Mouse (Mus musculus) cerebral cortex, adult 2 months (tissue): ENCODE results near the gene Cacnb3.

Experiments
- WGBS: fragments of 180-500 bp; shearing (Covaris S2); methylation state at CpG from one replicate; pipeline ENCODE4 v1.1.7; 2018; 5-methylcytosine and 5-hydroxymethylcytosine counted together

The Cacnb3 gene

DNA sequence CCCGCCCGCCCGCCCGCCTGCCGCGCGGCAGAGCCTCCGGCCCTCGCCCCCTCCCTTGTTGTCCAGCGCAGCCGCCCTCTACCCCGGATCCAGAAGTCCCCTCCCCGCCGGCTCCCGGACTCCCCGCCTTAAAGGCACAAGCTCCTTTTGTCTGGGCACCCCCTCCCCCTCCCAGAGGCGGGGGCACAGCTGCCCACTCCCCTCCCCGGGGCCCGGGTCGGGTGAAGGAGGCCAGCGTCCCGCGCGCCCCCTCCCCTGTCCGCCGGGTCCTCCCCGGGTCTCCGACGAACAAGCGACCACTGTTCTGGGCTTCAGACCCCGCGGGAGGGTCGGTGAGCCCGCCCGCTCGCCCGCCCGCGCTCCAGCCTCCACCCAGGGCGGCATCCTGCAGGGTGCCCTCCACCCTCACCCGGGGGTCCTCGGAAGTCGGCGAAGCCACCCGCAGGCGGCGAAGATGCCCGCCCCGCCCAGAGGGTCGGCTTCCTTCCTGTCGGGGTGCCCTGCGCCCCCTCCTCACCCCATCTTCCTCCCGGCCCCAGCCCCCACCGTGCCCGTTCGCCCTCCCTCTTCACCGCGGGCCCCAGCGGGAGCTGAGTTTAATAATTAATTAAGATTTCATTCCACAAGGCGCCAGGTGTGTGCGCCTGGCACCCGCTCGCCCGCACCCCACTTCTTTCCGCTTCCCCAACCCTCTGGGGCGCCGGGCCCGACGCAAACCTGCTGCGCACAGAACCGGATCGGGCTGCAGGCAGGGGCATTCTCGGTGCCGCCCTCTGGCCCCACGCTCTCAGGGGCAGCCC is 21.1 kb upstream of the Cacnb3 start, which contains the start of gene Adcy6:
Adcy6 (minus strand) TSS at position 746 of the 800 bp plus-strand sequence.
- WGBS = 2% methylated on average over 74 of the region's 75 CpGs

DNA sequence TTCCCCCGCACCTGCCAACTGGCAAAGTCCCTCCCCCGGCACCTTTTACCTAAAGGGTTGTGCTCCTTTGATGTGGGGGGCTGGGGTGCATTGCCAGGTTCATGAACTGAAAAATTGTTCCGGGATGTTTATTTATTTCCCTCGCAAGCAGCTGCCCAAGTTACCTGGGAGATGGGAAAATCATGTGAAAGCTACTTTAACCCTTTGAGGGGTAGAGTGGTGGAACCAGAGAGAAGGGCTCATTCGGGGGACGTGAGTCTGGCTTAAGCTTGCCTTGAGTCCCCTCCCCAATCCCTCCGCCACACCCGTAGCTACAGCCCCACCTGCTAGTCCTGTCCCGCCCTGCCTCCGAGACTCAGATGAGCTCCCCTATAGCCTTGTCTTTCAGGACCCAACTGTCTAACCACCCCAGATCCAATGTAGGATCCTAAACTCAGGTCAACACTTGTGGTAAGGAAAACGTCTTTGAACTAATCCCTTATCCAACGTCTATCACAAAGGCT is 20.5 kb upstream of the Cacnb3 start:
- WGBS = 10% methylated on average over 12 of the region's 12 CpGs

DNA sequence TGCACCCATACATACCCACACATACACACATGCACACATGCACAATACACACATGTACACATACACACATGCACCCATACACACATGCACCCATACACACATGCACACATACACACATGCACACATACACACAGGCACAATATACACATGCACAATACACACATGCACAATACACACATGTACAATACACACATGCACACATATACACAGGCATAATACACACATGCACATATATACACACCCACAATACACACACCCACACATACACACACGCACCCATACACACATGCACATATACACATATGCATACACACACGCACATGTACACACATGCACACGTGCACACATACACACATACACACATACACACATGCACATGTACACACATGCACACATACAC is 18.4 kb upstream of the Cacnb3 start:
- WGBS = 96% methylated on average over 3 of the region's 3 CpGs

DNA sequence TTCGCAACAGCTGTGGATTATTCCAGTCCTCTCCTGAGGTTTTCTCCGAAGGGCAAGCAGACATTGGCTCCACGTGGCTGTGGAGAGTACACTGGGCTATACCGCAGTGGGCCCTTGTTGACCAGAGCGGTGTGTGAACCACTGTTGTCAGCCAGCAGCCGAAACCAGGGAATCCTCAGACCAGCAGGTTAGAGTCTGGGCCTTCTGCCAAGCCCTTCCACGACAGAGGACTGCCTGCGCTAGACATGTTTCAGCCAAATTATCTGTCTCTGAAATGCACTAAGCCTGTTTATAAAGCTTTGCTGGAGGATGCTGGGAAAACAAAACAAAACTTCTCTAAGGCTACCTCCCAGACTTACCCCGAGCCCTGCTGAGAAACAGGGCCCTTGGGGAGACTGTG is 16.1 kb upstream of the Cacnb3 start:
- WGBS = 49% methylated on average over 9 of the region's 9 CpGs

DNA sequence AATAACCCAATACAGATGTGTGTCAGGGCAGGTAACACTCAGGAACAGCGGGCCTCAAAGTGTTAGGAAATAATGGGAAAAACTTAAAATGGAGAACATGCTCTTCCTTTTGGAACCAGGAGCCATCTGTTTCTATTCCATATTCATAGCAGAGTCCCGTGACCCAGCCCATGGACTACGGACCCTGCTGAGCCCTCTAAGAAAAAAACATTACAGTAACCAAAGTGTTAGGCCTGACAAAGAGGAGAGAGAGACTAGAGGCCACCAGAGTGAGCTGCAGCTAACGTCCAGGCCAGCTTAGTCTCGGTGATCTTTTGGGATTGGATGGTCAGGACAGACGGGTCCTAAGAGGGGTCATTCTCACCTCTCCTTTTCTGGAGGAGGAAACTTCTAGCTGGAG is 15.7 kb upstream of the Cacnb3 start:
- 68% methylated on average over 6 of the region's 6 CpGs for WGBS

DNA sequence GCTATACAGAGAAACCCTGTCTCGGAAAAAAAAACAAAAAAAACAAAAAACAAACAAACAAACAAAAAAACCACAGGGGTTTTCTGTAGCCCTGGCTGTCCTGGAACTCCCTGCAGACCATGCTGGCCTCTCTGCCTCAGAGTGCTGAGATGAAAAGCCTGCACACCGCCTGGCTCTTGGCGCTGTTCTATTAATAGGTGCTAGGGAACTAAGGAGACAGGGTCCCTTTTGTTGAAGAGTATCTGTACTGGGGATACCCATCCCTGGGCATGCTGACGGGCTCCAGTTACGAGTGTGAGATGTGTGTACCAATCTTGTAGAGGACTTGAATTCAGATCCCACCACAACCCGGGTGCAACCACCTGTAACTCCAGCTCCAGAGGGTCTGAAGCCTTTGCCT is 14.9 kb upstream of the Cacnb3 start:
- WGBS = 68% methylated on average over 6 of the region's 6 CpGs

DNA sequence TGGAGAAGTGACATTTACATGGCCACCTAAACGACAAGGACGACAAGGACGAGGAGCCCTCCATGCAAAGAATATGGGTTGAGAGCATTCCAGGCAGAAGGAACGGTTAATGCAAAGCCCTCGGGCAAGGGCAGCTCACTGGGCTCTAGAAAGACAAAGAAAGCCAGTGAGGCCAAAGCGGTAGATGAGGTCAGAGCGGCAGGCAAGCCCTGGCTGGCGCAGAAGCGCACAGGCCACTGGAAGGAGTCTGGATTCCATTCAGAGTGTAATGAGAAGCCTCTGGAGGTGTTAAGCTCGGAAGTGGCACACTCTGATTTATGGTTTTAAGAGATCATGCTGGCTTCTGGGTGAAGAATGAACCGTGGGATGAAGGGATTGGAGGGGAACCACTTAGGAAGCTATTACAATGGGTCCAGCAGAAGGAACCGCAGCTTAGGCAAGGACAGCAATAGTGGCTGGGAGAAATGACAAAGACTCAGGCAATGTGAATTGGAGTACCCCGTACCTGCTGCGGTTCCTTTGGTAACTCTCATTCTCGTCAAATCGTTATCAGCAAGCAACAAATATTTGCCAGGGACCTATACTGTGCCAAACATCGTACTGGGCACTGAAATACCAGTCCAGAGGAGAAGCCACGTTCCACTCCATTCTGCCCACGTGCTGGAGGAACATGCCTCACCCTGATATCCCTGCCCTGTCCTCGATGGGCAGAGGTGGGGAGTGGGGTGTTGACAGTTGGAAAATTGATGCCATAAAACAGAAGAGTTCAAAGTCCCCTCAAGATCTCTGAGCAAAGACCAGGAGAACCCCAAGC is 14.1 kb upstream of the Cacnb3 start:
- 43% methylated on average over 20 of the region's 20 CpGs for WGBS

DNA sequence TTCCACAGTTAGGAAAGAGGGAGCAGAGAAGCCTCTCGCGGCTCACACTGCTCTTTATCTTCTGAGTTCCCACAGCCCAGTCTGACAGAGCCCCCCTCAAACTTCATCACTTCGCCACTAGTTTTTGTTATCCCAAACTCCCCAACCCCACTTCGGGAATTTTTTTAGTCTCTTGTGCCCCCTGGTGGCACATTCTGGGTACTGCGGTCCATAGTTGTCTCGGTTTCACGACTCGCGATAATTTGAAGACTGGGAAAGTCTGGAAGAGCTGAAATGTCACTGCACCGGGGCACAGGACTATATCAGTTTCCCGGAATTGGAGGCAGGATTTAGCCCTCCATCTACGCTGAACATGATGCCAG is 13.5 kb upstream of the Cacnb3 start:
- WGBS = under 1% methylated on average over 12 of the region's 12 CpGs

DNA sequence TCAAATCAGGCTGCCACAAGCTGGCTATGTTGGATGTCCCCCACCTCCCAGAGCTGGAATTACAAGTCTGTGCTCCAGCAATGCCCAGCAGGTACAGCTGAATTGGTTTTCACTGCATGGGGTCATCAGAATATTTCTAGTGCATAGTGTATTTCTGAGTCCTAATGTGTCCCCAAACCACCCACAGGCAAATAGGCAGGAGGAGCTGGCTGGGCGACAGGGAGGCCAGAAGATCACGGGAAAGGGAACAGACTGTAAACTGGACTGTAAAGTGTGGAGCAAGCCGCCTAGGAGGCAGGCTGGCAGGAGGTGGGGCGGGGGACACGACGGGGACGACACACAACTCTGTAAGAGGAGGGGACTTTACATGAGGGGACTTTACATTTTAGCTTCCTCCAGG is 8.4 kb upstream of the Cacnb3 start:
- WGBS = 13% methylated on average over 7 of the region's 7 CpGs

DNA sequence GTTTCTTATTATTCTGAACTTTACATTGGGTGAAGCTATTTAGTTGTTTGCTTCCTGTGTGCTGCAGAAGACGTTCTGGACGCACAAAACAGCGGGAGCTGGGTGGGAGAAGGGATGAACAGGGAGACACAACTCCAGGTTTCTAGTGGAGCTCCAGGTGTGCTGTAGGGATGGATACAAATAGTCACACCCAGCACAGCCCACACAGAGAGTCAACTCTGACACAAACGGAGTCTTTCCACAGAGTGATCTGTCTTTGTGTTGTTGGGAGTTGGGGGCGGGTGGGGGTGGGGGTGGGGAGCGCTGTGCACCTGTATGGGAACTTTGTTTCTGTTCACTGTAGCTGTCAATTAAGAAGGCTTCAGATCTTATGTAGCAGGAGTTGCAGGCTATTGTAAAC is 7.9 kb upstream of the Cacnb3 start:
- 24% methylated on average over 6 of the region's 6 CpGs for WGBS

DNA sequence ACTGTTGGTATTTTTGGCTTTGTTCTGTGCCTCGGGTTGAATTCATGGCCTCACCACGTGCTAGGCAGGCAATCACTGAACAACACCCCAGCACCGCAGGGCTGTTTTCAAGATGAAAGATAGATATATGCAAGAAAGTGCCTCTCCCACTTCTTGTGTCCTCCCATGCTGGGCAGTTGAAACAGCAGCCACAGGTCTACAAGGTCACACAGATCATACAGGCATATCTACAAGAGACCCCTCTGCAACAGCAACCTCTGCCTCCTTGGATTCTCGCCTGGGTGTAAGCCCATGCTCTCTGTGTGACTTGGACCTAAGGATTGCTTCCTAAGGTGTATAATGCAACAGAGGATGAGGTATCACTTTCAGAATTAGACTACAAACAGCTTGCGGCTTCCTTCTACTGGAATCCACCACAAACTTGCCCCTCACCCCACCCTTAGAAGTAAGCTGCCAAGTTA is 7.2 kb upstream of the Cacnb3 start:
- WGBS = 51% methylated on average over 5 of the region's 5 CpGs

DNA sequence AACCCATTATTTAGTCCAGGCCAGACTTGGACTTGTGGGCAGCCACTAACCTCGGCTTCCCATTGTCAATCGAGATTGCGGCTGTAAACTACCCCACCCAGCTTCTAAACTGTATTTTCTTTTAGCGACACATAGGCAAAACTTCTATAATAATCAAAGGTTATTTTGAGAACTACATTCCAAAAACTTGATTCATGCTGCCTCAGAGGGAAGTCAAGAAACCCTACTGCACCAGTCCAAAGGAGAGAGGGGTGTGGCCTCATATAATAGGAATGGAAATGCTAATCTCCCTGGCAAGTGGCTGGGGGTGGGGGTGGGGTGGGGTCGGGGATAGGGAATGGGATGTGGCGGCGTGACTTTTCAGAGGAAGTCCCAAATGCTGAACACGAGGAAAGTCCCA is 4.6 kb upstream of the Cacnb3 start:
- WGBS = 31% methylated on average over 8 of the region's 8 CpGs

DNA sequence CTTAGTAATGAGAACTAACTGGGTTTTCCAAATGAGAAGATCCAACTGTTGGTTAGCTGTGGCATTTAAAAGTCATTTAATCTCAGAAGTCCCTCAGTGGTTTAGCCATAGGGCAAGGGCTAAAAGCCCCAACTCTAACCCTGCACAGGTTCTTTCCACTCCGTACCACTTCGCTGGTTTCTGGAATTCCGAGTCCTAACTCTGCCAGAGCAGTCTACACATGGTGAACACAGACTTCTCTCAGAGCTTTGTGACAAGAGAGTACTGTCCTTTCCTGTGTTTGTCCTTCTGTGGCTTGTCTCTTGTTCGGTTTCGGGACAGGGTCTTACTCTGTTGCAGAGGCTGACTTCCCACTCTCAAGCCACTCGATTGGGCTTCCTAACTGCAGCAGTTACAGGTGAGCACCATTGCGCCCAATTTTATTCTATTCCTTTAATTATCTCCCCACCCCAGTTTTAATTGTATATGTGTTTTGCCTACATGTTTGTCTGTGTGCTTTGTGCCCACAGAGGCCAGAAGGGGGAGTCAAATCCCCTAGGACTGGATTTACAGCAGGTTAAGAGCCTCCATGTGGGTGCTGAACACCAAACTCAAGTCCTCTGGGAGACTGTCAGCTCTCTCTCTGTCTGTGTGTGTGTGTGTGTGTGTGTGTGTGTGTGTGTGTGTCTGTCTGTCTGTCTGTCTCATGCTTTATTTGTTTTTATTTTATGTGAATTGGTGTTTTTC is 4.0 kb upstream of the Cacnb3 start:
- WGBS = 76% methylated on average over 7 of the region's 7 CpGs

DNA sequence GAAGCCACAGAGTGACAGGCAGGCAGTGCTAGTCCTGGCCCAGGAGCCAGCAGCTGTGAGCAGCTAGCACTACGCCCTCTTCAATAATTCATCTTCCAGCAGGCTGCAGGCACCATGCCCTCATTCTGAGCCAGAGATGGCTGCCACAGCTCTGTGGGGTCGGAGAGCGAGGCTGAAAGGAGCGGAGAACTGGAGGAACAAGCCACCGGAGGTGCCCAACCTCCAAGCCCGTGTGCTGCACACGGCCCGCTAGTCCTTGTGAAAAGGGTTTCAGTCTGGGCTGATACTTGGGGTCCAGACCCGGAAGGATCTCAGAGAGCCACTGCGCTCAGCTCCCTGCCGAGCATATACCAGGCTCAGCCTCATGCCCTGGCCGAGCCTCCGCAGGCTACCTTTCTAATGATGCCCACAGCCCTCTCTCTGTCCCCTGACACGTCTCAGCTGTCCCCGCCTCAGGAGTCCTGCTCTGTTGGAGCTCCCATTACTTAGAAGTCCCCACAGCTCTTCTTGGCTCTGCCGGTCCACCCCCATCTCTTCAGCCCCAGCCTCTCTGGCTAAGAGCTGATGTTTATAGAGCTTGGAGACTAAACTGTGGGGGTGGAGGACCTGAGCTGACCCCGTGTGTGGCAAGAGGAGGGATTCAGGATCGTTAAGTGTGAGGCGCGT is 1.9 kb upstream of the Cacnb3 start:
- 14% methylated on average over 20 of the region's 20 CpGs for WGBS

DNA sequence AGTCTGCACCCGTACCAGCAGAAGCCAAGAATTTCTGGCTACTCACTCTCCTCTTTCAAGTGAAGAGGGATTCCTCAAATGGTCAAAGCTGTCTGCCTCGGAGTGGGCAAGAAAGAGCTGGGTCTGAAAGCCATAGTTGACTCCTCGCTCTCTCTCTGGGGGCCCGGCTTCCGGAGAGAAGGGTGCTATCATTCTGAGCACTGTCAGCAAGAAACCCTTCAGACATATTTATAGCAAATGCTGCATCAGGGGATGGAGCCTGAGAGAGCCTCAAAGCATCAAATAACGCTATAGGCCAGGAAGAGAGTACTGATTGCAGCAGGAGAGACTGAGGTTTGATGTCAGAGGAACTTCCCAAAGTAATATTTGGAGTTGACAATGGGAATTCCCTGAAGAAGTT is 1.2 kb upstream of the Cacnb3 start:
- WGBS = 49% methylated on average over 6 of the region's 6 CpGs

DNA sequence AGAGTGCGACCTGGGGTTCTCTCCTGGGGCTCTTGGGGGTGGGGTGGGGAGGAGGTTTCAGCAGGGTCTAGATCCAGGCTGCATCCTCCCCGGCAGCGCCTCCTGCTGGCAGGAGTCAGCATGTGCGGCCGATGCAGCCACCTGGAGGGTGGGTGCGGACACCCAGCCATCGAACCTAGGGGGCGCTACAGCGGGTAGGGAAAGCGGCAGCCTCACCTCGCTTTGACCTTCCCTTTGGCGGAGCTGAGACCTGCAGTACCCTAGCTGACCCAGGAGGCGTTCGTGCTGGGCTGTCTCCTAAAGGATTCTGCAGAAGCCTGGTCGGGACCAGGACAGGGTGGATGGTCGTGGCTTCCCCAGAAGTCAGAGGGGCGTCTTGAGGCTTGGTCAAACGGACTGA is 853 bp downstream of the Cacnb3 start:
- 1% methylated on average over 18 of the region's 18 CpGs for WGBS

DNA sequence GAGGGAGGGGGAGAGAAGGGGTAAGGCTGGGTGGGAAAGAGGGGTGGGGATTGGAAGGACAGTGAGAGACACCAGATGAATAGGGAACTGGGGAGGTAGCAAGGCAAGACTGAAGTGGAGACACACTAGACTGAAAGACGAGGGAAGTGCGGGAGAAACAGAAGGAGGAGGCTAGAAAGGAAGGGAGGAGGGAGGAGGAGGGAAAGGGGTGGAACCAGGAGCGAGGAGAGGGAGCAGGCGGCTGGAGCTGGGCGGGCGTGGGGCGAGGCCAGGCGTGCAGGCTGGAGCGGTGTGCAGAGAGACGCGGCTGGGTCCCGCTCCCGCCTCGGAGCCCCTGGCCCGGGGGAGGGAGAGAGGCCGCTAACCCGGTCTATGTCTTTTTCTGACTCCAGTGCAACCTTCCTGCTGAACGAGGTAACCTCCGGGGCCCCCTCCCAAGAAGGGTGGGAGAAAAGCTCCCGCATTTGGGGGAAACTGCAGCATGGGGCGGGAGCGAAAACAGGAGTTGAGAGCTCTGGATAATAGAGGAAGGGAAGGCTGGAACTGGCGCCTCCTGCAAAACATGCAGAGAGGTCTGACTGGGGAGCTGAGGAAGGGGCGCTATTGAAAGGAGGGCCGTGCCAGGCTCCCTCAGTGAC is 1.6 kb downstream of the Cacnb3 start:
- under 1% methylated on average over 25 of the region's 25 CpGs for WGBS

DNA sequence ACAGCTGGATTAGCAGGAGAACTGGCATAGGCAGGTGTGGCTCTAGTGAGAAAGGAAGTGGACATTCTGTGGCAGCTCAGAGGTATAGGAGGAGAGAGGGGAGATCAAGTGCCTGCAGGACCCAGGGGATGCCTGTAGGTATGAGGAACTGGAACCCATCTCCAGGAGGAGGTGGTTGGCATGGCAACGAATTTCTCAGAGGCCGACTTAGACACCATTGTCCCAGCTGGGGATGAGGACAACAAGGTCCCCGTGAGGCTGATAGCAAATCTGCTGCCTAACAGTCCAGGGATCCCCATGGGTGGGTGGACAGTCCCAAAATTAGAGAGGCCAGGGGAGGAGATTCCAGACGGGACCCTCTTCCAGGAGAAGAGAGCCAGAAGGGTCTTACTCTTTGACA is 2.3 kb downstream of the Cacnb3 start:
- 4% methylated on average over 4 of the region's 4 CpGs for WGBS

DNA sequence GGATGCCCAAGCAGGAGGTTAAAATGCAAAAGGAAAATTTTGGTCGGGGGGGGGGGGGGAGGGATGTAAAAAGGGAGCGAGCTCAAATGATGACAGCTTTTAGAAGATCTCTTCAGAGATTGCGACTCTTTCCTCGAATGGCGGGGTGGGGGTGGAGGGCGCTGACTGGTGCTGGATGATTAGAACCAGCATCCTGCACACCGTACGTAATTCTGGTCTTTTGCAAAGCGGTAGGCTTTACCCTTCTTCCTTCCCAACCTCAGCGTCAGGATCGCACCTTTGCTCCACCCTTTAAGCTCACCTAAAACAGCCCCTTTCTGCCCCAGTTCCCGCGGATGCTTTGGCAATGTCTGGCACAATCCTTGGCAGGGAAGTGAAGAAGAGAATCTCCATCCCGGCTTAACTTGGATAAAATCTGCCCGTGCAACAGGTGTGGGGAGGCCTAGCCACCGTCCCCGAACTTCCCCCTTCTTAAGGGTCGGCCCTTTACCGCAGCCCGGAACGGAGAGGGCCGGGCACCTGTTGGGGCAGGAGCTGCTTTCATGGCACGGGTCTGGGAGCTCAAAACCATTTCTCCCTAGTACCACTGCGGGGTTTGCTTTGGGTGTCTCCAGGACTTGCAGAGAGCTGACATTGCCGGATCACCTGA is 3.3 kb downstream of the Cacnb3 start:
- WGBS = 3% methylated on average over 25 of the region's 25 CpGs

DNA sequence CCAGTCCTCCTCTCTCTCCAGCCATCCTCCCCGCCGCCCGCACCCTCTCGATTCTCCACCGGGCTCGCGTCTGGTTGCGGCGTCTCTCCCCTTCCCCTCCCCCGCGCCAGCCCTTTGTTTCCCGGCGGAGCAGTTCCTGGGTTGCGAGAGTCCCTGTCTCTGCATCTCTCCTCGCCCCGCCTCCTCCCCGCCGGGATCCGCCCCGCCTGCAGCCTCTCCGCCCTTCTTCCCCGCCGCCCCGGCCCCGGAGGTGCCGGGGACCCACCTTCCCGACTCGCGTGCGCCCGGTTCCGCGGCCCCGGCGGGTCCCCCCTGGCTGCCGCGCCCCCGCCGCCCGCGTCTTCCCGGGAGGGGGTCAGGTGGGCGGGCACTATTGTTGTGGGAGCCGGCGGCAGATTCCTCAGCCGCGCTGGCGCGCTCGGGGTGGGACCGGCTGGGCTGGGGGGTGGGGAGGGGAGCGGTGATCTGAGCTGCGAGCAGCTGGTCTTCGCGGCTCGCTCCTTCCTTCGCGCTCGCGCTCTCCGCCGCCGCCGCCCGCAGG is 4.0 kb downstream of the Cacnb3 start:
- 2% methylated on average over 61 of the region's 65 CpGs for WGBS
